Mouse (Mus musculus): Measurements from ENCODE around the gene Net1. TPM values are rescaled to one million over a fixed set of nuclear protein-coding genes. Genes with fewer than 3 reads are reported as not detected.
A peak's percentile ranks its signal among the peaks of the same experiment; 100 is the strongest.
"Not testable (repeated sequence)": the region's sequence is repeated elsewhere in the genome, so short reads cannot be mapped to it uniquely, and the experiment has no call there.

Gene Net1
- polyA plus RNA-seq, 1 experiment from 2014 or later, result 151 TPM

- Histone ChIP-seq H3K4me3 (no peak overlapping the region), H3K9me3 (no peaks in the 10 kb centered on the region), H3K36me3 (0 out of 2 replicates have a peak, but pooled peaks cover 2% of the 10 kb centered on the region), H3K27ac (no peak overlapping the region), H3K27me3 (no peaks in the 10 kb centered on the region), H3K9ac (no peak overlapping the region), H3K4me1 (no peaks in the 10 kb centered on the region), H3K4me2 (no peak overlapping the region)
- ATAC-seq (ENCODE audit: insufficient number of reproducible peaks, low FRiP score, low TSS enrichment, low read depth), result no peak
- WGBS, result 83% methylated on average over 6 of the region's 6 CpGs
Measured at GRCm38 (mm10) chr13:3907151-3907696, 10.8 kb downstream of the Net1 start.

- Histone ChIP-seq H3K9ac (no peak overlapping the region), H3K4me1 (peaks cover 3% of the 10 kb centered on the region; the same call in 1 of the 2 replicates), H3K36me3 (peaks cover 9% of the 10 kb centered on the region), H3K4me3 (no peak overlapping the region), H3K27ac (no peak overlapping the region), H3K9me3 (no peaks in the 10 kb centered on the region), H3K27me3 (no peaks in the 10 kb centered on the region), H3K4me2 (no peak overlapping the region)
- WGBS, result 86% methylated on average over 9 of the region's 9 CpGs
- no peak for ATAC-seq (ENCODE audit: insufficient number of reproducible peaks, low FRiP score, low TSS enrichment, low read depth)
Measured at GRCm38 (mm10) chr13:3899301-3899700, 18.7 kb downstream of the Net1 start.

GRCm38 (mm10) chr13:3898202-3898601 lies 19.8 kb downstream of the Net1 start:
- H3K9ac ChIP-seq; H3K27ac ChIP-seq; H3K27me3 ChIP-seq; H3K9me3 ChIP-seq; H3K36me3 ChIP-seq; ATAC-seq (ENCODE audit: insufficient number of reproducible peaks, low FRiP score, low TSS enrichment, low read depth); H3K4me2 ChIP-seq; H3K4me3 ChIP-seq: not testable (repeated sequence)
- peaks cover 11% of the 10 kb centered on the region; the same call in 1 of the 2 replicates for H3K4me1 ChIP-seq
- WGBS, result 96% methylated on average over 5 of the region's 5 CpGs

GRCm38 (mm10) chr13:3896913-3897312 lies 21.1 kb downstream of the Net1 start:
- 30% methylated on average over 5 of the region's 5 CpGs for WGBS
- no peak for ATAC-seq (ENCODE audit: insufficient number of reproducible peaks, low FRiP score, low TSS enrichment, low read depth)
- peaks cover 9% of the 10 kb centered on the region for H3K36me3 ChIP-seq
- H3K9ac ChIP-seq, result no peak overlapping the region
- H3K4me1 ChIP-seq, result peaks cover 11% of the 10 kb centered on the region; the same call in 1 of the 2 replicates
- H3K9me3 ChIP-seq, result no peaks in the 10 kb centered on the region
- H3K27ac ChIP-seq, result no peak overlapping the region
- no peak overlapping the region for H3K4me2 ChIP-seq
- no peaks in the 10 kb centered on the region for H3K27me3 ChIP-seq
- H3K4me3 ChIP-seq, result no peak overlapping the region

- 89% methylated on average over 6 of the region's 6 CpGs for WGBS
- no peak overlapping the region for H3K4me2 ChIP-seq
- no peaks in the 10 kb centered on the region for H3K27me3 ChIP-seq
- H3K4me3 ChIP-seq, result no peak overlapping the region
- ATAC-seq (ENCODE audit: insufficient number of reproducible peaks, low FRiP score, low TSS enrichment, low read depth), result no peak
- peaks cover 9% of the 10 kb centered on the region for H3K36me3 ChIP-seq
- no peaks in the 10 kb centered on the region for H3K9me3 ChIP-seq
- peaks cover 16% of the 10 kb centered on the region; the same call in 1 of the 2 replicates for H3K4me1 ChIP-seq
- H3K27ac ChIP-seq, result no peak overlapping the region
- H3K9ac ChIP-seq, result no peak overlapping the region
Measured at GRCm38 (mm10) chr13:3896032-3896431, 22.0 kb downstream of the Net1 start.

GRCm38 (mm10) chr13:3895397-3895980 lies 22.5 kb downstream of the Net1 start:
- peaks cover 9% of the 10 kb centered on the region for H3K36me3 ChIP-seq
- H3K27me3 ChIP-seq, result no peaks in the 10 kb centered on the region
- WGBS, result 85% methylated on average over 8 of the region's 8 CpGs
- ATAC-seq (ENCODE audit: insufficient number of reproducible peaks, low FRiP score, low TSS enrichment, low read depth), result no peak
- H3K9me3 ChIP-seq, result no peaks in the 10 kb centered on the region
- peaks cover 16% of the 10 kb centered on the region; the same call in 1 of the 2 replicates for H3K4me1 ChIP-seq
- H3K4me3 ChIP-seq, result no peak overlapping the region
- H3K9ac ChIP-seq, result no peak overlapping the region
- H3K27ac ChIP-seq, result no peak overlapping the region
- H3K4me2 ChIP-seq, result no peak overlapping the region

- Histone ChIP-seq H3K9me3 (no peaks in the 10 kb centered on the region), H3K4me2 (no peak overlapping the region), H3K9ac (no peak overlapping the region), H3K4me1 (peaks cover 22% of the 10 kb centered on the region; the same call in 1 of the 2 replicates), H3K4me3 (no peak overlapping the region), H3K27me3 (no peaks in the 10 kb centered on the region), H3K36me3 (peaks cover 7% of the 10 kb centered on the region; the same call in 1 of the 2 replicates), H3K27ac (no peak overlapping the region)
- 67% methylated on average over 8 of the region's 8 CpGs for WGBS
- no peak for ATAC-seq (ENCODE audit: insufficient number of reproducible peaks, low FRiP score, low TSS enrichment, low read depth)
Measured at GRCm38 (mm10) chr13:3894549-3894948, 23.5 kb downstream of the Net1 start.

- WGBS, result under 1% methylated on average over 35 of the region's 35 CpGs
- Histone ChIP-seq H3K9ac (peak overlapping the region; percentile 67), H3K9me3 (no peaks in the 10 kb centered on the region), H3K36me3 (peaks cover 10% of the 10 kb centered on the region), H3K4me3 (peak overlapping the region; percentile 67), H3K27ac (peak overlapping the region; percentile 92), H3K27me3 (no peaks in the 10 kb centered on the region), H3K4me2 (peak overlapping the region; percentile 57), H3K4me1 (peaks cover 24% of the 10 kb centered on the region)
- ATAC-seq (ENCODE audit: insufficient number of reproducible peaks, low FRiP score, low TSS enrichment, low read depth), result peak; percentile 91
Measured at GRCm38 (mm10) chr13:3893126-3893734, 24.8 kb downstream of the Net1 start.

- Histone ChIP-seq H3K9me3 (no peaks in the 10 kb centered on the region), H3K27ac (peak overlapping the region; percentile 92), H3K9ac (peak overlapping the region; percentile 67), H3K4me2 (peak overlapping the region; percentile 57), H3K4me1 (peaks cover 24% of the 10 kb centered on the region), H3K4me3 (peak overlapping the region; percentile 67), H3K36me3 (peaks cover 16% of the 10 kb centered on the region), H3K27me3 (no peaks in the 10 kb centered on the region)
- no peak for ATAC-seq (ENCODE audit: insufficient number of reproducible peaks, low FRiP score, low TSS enrichment, low read depth)
- 4% methylated on average over 7 of the region's 7 CpGs for WGBS
Measured at GRCm38 (mm10) chr13:3892601-3893000, 25.4 kb downstream of the Net1 start.

- ATAC-seq (ENCODE audit: insufficient number of reproducible peaks, low FRiP score, low TSS enrichment, low read depth), result no peak
- Histone ChIP-seq H3K4me3 (peak overlapping the region; percentile 67), H3K27me3 (no peaks in the 10 kb centered on the region), H3K4me1 (peaks cover 24% of the 10 kb centered on the region), H3K4me2 (peak overlapping the region; percentile 57), H3K9ac (peak overlapping the region; percentile 67), H3K9me3 (no peaks in the 10 kb centered on the region), H3K27ac (peak overlapping the region; percentile 92), H3K36me3 (peaks cover 26% of the 10 kb centered on the region)
- WGBS, result 23% methylated on average over 8 of the region's 8 CpGs
Measured at GRCm38 (mm10) chr13:3891479-3892087, 26.4 kb downstream of the Net1 start.

GRCm38 (mm10) chr13:3890061-3890460 lies 28.0 kb downstream of the Net1 start:
- H3K36me3 ChIP-seq, result peaks cover 41% of the 10 kb centered on the region
- ATAC-seq (ENCODE audit: insufficient number of reproducible peaks, low FRiP score, low TSS enrichment, low read depth), result peak; percentile 15; the same call in 1 of the 2 replicates
- H3K27ac ChIP-seq, result peak overlapping the region; percentile 33; the same call in 1 of the 2 replicates
- peaks cover 24% of the 10 kb centered on the region for H3K4me1 ChIP-seq
- H3K4me2 ChIP-seq, result peak overlapping the region; percentile 41
- H3K27me3 ChIP-seq, result no peaks in the 10 kb centered on the region
- H3K9me3 ChIP-seq, result no peaks in the 10 kb centered on the region
- H3K4me3 ChIP-seq, result peak overlapping the region; percentile 20
- H3K9ac ChIP-seq, result no peak overlapping the region; the same call in 1 of the 2 replicates
- 23% methylated on average over 8 of the region's 8 CpGs for WGBS

- ATAC-seq (ENCODE audit: insufficient number of reproducible peaks, low FRiP score, low TSS enrichment, low read depth), result no peak
- no peak overlapping the region for H3K27ac ChIP-seq
- peaks cover 19% of the 10 kb centered on the region for H3K4me1 ChIP-seq
- no peak overlapping the region for H3K4me3 ChIP-seq
- H3K36me3 ChIP-seq, result peaks cover 51% of the 10 kb centered on the region
- no peaks in the 10 kb centered on the region for H3K27me3 ChIP-seq
- no peak overlapping the region; the same call in 1 of the 2 replicates for H3K4me2 ChIP-seq
- H3K9me3 ChIP-seq, result no peaks in the 10 kb centered on the region
- H3K9ac ChIP-seq, result no peak overlapping the region
- 89% methylated on average over 3 of the region's 3 CpGs for WGBS
Measured at GRCm38 (mm10) chr13:3889111-3889510, 28.9 kb downstream of the Net1 start.

All from limb, embryonic 15.5 days (tissue).